Mouse (Mus musculus) kidney, adult 11 months (tissue): ENCODE measurements around the gene Plp1.

Source experiments
- DNase-seq: peaks from one replicate; pipeline ENCODE4 v3.0.0; 2022

The Plp1 gene

GRCm38 (mm10) chrX:136822371-136822770 lies at the start of gene Plp1:
Gene Plp1, plus strand, starts transcription at chrX:136822671.
- no peak for DNase-seq

- DNase-seq: no peak
These were observed 49.4 kb upstream of the Plp1 start for GRCm38 (mm10) chrX:136773035-136773434.

DNA sequence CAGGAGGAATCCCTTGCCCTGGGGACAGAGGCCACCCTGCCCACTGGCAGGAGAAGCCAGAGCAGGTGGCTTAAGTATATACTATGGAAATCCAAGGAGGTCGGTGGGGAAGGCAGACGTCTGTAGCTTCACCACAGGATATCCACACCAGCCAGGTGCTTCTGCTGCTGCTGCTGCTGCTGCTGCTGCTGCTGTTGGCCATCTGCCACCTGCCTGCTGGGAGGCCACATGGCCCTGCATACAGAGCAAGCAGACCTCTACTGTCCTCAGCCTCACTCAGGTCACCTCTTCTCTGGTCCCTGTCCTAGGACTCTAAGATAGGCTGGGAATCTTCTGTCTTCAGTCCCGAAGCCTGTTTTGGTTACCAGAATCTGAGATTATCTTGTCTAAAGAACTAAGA lies 44.4 kb upstream of the Plp1 start:
- no peak for DNase-seq

DNA sequence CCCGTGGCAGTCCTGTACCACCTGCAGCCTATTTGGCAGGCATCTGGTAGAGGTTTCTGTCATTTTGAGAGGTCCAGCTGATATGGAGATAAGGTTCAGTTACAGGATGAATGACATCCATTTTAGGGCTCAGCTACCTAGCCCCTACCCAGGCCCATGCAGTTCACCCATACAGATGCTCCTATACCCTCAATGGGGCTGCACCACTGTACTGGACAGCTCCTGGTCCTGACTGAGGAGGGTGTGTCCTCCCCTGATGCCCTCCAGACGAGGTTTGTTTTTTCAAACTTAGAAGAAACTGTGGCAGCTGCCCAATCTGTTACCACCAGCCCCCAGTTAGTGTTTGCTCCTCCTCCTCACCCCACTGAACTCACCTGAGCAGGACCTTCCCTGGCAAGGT lies 43.2 kb upstream of the Plp1 start:
- DNase-seq: no peak

DNA sequence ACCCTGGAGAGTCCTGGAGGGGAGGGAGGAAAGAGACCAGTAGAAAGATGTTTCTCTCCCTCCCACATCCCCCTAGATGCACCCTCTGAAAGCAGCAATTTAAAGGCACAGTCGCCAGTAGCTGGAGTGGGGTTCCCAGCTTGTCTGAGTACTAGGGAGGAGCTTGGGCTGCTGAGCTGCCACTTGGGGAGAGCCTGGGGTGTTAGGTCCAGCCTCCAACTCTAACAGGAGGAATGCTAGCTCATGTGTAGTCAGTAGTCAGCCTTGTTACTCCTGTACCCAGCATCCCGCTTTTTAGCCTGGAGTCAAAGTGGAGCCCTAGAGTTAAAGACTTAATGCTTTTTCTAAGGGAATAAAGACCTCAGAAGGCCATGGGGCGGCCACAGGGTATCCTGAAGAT lies 42.4 kb upstream of the Plp1 start, which contains the start of gene Glra4:
Gene Glra4 (minus strand): TSS at position 101 of the 400 bp plus-strand sequence.
- DNase-seq: no peak

- DNase-seq: peak; percentile 38
These were observed 33.0 kb upstream of the Plp1 start for GRCm38 (mm10) chrX:136789446-136789845.

DNA sequence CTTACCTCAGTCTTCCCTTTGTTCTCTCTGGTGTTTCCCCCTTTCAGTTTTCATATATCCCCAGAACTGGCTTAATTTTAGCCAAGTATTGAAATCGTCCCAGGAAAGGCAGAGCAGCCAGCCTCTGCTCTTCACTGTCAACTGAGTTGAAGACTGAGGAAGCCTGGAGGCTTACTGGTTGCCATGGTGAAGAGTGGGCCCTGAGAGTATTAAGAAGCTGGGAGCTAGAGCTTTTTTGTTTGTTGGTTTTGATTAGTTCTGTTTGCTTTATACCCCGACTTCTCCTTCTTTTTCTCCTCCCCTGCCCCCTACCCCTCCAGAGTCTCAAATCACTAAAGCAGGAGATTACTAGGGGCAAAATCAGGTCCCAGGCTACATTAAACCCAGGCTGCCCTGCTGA lies 25.2 kb upstream of the Plp1 start:
- no peak for DNase-seq

DNA sequence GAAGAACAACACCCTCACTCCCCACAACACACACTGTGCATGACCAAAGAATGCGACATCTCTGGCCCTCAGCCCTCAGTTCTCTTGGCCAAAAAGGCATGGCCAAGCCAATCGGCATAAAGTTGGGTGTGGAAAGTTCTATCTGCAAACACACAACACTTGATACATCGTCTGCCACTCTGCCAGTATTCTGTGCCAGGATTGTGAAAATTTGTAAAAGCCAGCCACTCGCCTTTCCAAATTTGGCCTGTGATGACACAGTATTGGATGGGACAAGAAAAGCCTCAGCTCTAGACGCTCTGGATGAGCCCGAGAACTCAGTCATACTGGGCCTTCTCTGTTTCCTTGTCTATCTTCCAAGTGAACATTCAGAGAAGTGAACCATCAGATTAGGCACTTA lies 2.7 kb upstream of the Plp1 start:
- no peak for DNase-seq

GRCm38 (mm10) chrX:136820250-136820649 lies 2.2 kb upstream of the Plp1 start:
- DNase-seq: peak; percentile 45

- no peak for DNase-seq
These were observed 2.5 kb downstream of the Plp1 start for GRCm38 (mm10) chrX:136825016-136825415.

DNA sequence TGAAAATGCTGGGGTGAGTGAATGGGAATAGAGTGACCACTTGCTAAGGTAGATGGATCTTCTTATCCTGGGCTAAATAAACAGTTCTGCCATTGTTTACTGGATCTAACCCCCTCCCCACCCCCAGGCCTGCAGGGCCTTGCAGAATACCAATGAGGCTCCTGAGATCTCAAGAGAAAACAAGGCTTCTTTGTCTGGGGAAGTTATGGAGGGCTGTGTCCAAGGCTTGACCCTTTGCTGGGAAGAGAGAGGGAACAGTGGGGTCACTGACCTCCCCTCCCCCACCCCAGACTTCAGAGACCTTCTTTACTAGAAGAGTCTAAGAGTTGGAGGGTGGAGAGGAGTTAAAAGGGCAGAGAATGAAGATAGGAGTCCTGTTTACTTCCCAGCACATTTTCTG lies 6.1 kb downstream of the Plp1 start:
- no peak for DNase-seq

DNA sequence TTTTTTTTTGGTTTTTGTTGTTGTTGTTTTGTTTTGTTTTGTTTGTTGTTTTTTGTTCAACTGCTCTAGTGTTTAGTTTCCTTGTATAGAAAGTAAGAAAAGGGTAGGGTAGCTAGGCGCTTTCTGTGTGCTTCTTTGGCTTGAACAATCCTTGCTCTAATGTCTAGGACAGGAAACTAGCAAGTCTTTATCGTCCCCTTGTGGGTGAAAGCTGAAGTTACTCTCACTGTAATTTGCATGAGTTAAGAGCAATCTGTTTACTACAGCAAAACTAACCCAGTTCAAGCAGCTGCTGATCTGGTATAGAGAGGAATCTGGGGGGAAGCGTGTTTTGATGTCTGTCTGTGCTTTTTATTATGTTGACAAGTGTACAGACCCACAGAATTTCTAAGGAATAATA lies 27.8 kb downstream of the Plp1 start:
- no peak for DNase-seq

DNA sequence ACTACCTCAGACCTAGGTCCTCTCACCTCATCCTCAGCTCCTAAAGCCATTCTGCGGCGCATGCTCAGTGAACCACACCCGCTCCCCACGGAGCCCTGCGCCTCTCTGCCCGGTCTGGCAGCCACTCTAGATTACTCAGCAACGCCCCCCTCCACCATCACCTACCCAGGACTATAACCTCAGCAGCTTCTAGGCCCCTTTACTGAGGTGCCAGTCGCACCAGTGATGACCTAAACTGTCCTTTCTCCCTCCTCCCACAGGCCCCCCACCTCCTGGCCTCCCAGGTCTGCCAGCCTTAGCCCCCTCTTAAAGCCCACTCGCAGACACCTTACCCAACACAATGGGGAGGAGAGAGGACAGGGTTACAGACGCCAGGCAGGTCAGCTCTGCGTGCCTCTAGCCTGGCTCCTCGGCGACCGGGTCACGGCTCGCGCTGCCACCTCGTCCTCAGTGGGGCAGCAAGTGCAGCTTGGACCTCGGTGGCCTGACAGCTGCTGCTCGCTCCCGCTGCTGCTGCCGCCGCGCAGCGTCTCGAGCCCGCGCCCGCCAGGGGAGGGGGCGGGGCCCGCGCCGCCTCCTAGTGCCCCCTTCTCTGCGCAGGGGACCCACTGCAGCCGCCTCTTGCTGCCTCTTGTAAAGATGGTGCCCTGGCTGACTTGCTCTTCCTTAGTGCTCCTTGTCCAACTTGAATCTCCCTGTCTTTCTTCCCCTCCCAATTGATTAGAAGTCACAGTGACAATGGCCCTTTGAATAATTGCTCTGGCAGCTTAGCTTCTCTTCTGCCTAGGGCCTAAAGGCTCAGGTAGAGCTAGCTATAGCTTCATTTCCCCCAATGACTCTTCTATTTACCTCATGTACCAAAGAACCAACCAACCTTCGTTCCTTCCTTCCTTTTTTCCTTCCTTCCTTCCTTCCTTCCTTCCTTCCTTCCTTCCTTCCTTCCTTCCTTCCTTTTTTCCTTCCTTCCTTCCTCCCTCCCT lies 45.9 kb downstream of the Plp1 start, which contains the start of gene Rab9b:
Gene Rab9b (minus strand): TSS at position 695 of the 980 bp plus-strand sequence.
- no peak for DNase-seq
